Mouse (Mus musculus) heart, adult 10 weeks (tissue): ENCODE data around the gene Olfr901. TPM values are rescaled to one million over a fixed set of nuclear protein-coding genes. Genes with fewer than 3 reads are reported as not detected.

Source experiments
- polyA plus RNA-seq: library from polyadenylated mRNA; stranded (reverse); fragments of 350-450 nt; fragmentation: Illumina TruSeq; extraction: RNeasy Lipid Tissue Mini Kit (QIAGEN cat#74804); gene quantifications from one replicate; pipeline ENCODE4 v1.2.3, GENCODE M21; 2014; ENCODE audit warnings: low read depth, low replicate concordance

The Olfr901 gene
- polyA plus RNA-seq, result not detected

GRCm38 (mm10) chr9:38429155-38429554 is at the start of gene Olfr901:
Gene Olfr901, plus strand, starts transcription at chr9:38429455.

GRCm38 (mm10) chr9:38401398-38401797 is 27.9 kb upstream of the Olfr901 start, which contains the start of gene Olfr147:
Gene Olfr147, plus strand, starts transcription at chr9:38401698.

GRCm38 (mm10) chr9:38447352-38447751 is 18.1 kb downstream of the Olfr901 start, which contains the start of gene Olfr902:
Gene Olfr902, plus strand, starts transcription at chr9:38447652.

GRCm38 (mm10) chr9:38462844-38463243 is 33.6 kb downstream of the Olfr901 start, which contains the start of gene Olfr904:
Gene Olfr904, plus strand, starts transcription at chr9:38463144.

GRCm38 (mm10) chr9:38470807-38471206 is 41.6 kb downstream of the Olfr901 start, which contains the start of gene Olfr905:
Gene Olfr905, plus strand, starts transcription at chr9:38471107.

Other genes starting within 250 kb of the Olfr901 start
- not detected for gene Olfr891, start 248.6 kb upstream of the Olfr901 start, polyA plus RNA-seq
- not detected for gene Olfr893, start 221.1 kb upstream of the Olfr901 start, polyA plus RNA-seq
- not detected for gene Olfr894, start 211.4 kb upstream of the Olfr901 start, polyA plus RNA-seq
- not detected for gene Olfr143, start 176.7 kb upstream of the Olfr901 start, polyA plus RNA-seq
- gene Olfr895, start 161.6 kb upstream of the Olfr901 start, polyA plus RNA-seq, result not detected
- not detected for gene Olfr896-ps1, start 138.3 kb upstream of the Olfr901 start, polyA plus RNA-seq
- not detected for gene Olfr25, start 100.4 kb upstream of the Olfr901 start, polyA plus RNA-seq
- not detected for gene Olfr898, start 81.0 kb upstream of the Olfr901 start, polyA plus RNA-seq
- gene Olfr250, start 62.6 kb upstream of the Olfr901 start, polyA plus RNA-seq, result not detected
- not detected for gene Olfr251, start 52.4 kb upstream of the Olfr901 start, polyA plus RNA-seq
- gene Olfr147, start 27.8 kb upstream of the Olfr901 start, polyA plus RNA-seq, result not detected
- gene Olfr902, start 18.2 kb downstream of the Olfr901 start, polyA plus RNA-seq, result not detected
- gene Olfr904, start 33.7 kb downstream of the Olfr901 start, polyA plus RNA-seq, result not detected
- gene Olfr905, start 41.7 kb downstream of the Olfr901 start, polyA plus RNA-seq, result not detected
- not detected for gene Olfr906, start 57.6 kb downstream of the Olfr901 start, polyA plus RNA-seq
- gene Olfr907, start 66.3 kb downstream of the Olfr901 start, polyA plus RNA-seq, result not detected
- not detected for gene Olfr911-ps1, start 92.1 kb downstream of the Olfr901 start, polyA plus RNA-seq
- gene Olfr910, start 108.4 kb downstream of the Olfr901 start, polyA plus RNA-seq, result not detected
- gene Olfr912, start 150.7 kb downstream of the Olfr901 start, polyA plus RNA-seq, result not detected
- not detected for gene Olfr913, start 163.3 kb downstream of the Olfr901 start, polyA plus RNA-seq
- not detected for gene Olfr914, start 175.6 kb downstream of the Olfr901 start, polyA plus RNA-seq
- not detected for gene Olfr916, start 230.4 kb downstream of the Olfr901 start, polyA plus RNA-seq
- gene Olfr917, start 236.4 kb downstream of the Olfr901 start, polyA plus RNA-seq, result not detected
- gene Olfr918, start 245.1 kb downstream of the Olfr901 start, polyA plus RNA-seq, result not detected